Mouse (Mus musculus): ENCODE measurements at regions not wholly inside any gene's neighbourhood (a gene's known extent, or its start where the extent isn't known, plus 50 kb on each side); places are given as distances from the start of the nearest gene placed in this dataset.
"Not testable (repeated sequence)": the region's sequence is repeated elsewhere in the genome, so short reads cannot be mapped to it uniquely, and the experiment has no call there.

GRCm38 (mm10) chr13:115911524-115912459 is 397.7 kb downstream of the Isl1 start:
- DNase-seq (ENCODE audit: low spot score in 2 of 2), result no peak

GRCm38 (mm10) chr13:115910866-115911449 is 398.5 kb downstream of the Isl1 start:
- no peak for DNase-seq (ENCODE audit: low spot score in 2 of 2)

GRCm38 (mm10) chr13:115880616-115881015 is 428.9 kb downstream of the Isl1 start:
- no peak for DNase-seq (ENCODE audit: low spot score in 2 of 2)

- DNase-seq (ENCODE audit: low spot score in 2 of 2), result no peak
Observed at GRCm38 (mm10) chr13:115860480-115860879, 449.0 kb downstream of the Isl1 start.

- no peak for DNase-seq (ENCODE audit: low spot score in 2 of 2)
Observed at GRCm38 (mm10) chr13:115856632-115857031, 452.9 kb downstream of the Isl1 start.

- peak; percentile 8 for DNase-seq (ENCODE audit: low spot score in 2 of 2)
Observed at GRCm38 (mm10) chr13:115852689-115853356, 456.7 kb downstream of the Isl1 start.

- no peak for DNase-seq (ENCODE audit: low spot score in 2 of 2)
Observed at GRCm38 (mm10) chr13:115843121-115843520, 466.4 kb downstream of the Isl1 start.

- no peak for DNase-seq (ENCODE audit: low spot score in 2 of 2)
Observed at GRCm38 (mm10) chr13:115836203-115836768, 473.2 kb downstream of the Isl1 start.

- DNase-seq (ENCODE audit: low spot score in 2 of 2), result no peak
Observed at GRCm38 (mm10) chr13:115825191-115825590, 484.3 kb downstream of the Isl1 start.

GRCm38 (mm10) chr13:115822527-115822926 is 487.0 kb downstream of the Isl1 start:
- DNase-seq (ENCODE audit: low spot score in 2 of 2), result no peak

GRCm38 (mm10) chr13:115814211-115814610 is 495.3 kb downstream of the Isl1 start:
- no peak for DNase-seq (ENCODE audit: low spot score in 2 of 2)

GRCm38 (mm10) chr13:115799294-115799693 is 510.2 kb downstream of the Isl1 start:
- no peak for DNase-seq (ENCODE audit: low spot score in 2 of 2)

GRCm38 (mm10) chr13:115751271-115751670 is 558.2 kb downstream of the Isl1 start:
- DNase-seq (ENCODE audit: low spot score in 2 of 2), result no peak

- not testable (repeated sequence) for DNase-seq (ENCODE audit: low spot score in 2 of 2)
Observed at GRCm38 (mm10) chr13:115742080-115742479, 567.4 kb downstream of the Isl1 start.

- no peak for DNase-seq (ENCODE audit: low spot score in 2 of 2)
Observed at GRCm38 (mm10) chr13:115727986-115728385, 581.5 kb downstream of the Isl1 start.

- no peak for DNase-seq (ENCODE audit: low spot score in 2 of 2)
Observed at GRCm38 (mm10) chr13:115725356-115725952, 584.0 kb downstream of the Isl1 start.

GRCm38 (mm10) chr13:115719276-115719675 is 590.2 kb downstream of the Isl1 start:
- no peak for DNase-seq (ENCODE audit: low spot score in 2 of 2)

GRCm38 (mm10) chr13:115718859-115719258 is 590.6 kb downstream of the Isl1 start:
- no peak for DNase-seq (ENCODE audit: low spot score in 2 of 2)

GRCm38 (mm10) chr13:115696197-115696596 is 594.4 kb upstream of the Itga1 start:
- DNase-seq (ENCODE audit: low spot score in 2 of 2), result no peak

GRCm38 (mm10) chr13:115687426-115687825 is 585.7 kb upstream of the Itga1 start:
- DNase-seq (ENCODE audit: low spot score in 2 of 2), result peak in 1 of 2 experiments; percentile 4

- DNase-seq (ENCODE audit: low spot score in 2 of 2), result peak in 1 of 2 experiments; percentile 2
Observed at GRCm38 (mm10) chr13:115679591-115679990, 577.8 kb upstream of the Itga1 start.

Measured in layer of hippocampus, adult 8-10 months (tissue).